Mouse (Mus musculus) gastrocnemius, postnatal 36 days (tissue): ENCODE measurements around the gene Nos3. TPM values are rescaled to one million over a fixed set of nuclear protein-coding genes. Genes with fewer than 3 reads are reported as not detected.
A peak's percentile ranks its signal among the peaks of the same experiment; 100 is the strongest.

Experiments used
- DNase-seq, 2 experiments: peaks; one replicate each; pipeline ENCODE4 v3.0.0; 2022
- intact Hi-C: fragments of 180-260 bp; cut with DNase I; formaldehyde crosslinking; loops from one replicate; pipeline ENCODE4 v1.15.1; 2025
- total RNA-seq, 2 experiments: library from RNA; stranded (reverse); gene quantifications; 2 replicates each; pipeline ENCODE4 v1.2.3; 2021

The Nos3 gene
- total RNA-seq, 2 experiments from 2014 or later = 4.9 to 5.4 TPM

DNA sequence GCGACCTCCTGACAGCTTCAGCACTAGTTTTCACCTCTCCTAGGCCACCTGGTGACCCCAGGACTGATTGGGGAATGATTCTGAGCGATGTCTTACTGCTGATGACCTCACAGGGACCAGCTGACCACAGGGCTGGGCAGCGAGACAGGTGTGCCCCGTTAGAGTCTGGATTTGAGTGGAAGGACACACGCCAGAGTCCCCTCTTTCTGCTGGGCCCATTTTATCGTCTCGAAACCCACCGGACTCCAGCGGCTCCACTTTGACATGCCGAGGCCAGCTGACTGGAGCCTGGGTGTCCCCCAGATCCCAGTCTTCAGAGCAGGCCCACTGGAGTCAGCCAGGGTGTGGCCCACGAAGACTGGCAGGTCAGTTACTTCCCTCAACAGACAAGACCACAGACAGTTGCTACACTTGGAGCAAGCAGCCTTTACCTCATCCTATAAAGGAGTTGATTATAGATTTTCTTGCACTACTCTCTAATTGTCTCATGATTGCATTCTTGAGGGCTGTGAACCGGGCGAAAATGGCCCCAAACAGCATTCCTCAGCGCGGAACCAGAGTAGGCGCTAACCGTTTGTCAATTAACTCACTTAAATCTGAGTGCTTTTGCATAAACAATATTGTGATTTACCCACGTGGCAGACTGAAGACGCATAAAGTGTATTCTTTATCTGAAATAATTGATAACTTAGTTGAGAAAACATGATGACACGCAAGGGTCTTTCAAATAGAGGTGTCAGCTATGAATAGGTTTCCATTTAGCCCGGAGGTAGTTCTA, 59.6 kb downstream of the Nos3 start:
- intact Hi-C loops = no loop called here
- no peak for DNase-seq

DNA sequence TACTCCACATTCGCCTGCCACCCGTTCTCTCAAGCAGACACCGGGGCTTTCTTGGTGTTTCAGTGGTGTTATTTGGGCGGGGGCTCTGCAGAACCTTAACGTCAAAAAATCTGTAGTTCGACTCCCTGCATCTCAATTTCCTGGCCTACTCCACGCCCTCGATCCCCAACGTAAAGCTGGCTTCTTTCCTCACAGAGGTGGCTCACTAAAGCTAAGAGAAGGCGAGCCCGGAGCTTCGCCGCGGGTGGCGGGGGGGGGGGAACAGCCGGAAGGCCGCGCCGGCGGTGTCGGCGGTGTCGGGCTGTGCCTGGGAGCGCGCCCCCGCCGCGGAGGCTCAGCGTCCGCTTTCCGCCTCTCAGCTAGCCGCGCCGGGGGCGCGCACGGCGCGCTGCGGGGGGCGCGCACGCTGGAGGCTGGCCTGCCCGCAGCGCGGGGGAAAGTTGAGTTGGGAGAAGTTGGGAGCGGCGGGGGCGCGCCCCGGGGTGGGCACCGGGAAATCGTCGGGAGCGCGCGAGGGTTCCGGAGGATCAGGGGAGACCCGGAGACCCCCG, 60.3 kb downstream of the Nos3 start:
- DNase-seq = peak; percentile 75 to 84
- intact Hi-C loops = no loop called here

DNA sequence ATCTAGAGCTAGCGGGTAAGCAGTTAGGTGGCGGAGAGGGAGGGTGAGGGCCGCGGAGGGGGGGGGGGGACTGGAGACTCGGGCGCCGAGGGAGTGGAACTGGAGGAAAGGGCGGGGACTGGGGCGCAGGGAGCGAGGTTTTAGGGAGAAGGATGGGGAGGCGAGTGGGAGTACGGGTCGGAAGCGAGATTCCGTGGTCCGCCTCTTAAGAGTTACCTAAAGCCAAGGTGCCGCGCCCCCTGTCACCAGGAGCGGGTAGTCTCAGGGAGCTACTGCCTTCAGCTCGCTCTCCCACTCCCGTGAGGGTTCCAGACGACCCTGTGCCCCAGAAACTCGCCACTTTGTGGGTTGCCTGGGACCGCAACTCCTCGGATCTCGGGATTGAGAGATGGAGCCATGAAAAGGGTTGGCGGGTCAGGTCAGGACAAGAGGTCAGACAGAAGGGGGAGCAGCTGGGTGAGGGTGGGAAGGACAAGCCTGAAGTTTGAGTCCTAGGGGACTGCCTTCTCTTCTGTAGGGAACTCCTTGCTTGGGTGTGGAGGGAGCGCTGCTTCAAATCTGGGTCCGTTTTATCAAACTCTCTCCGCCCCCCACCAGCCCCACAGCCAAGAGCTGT, 60.9 kb downstream of the Nos3 start:
- DNase-seq = peak; percentile 31 to 41
- intact Hi-C loops = loop anchor here (2.0 kb wide), 1 partner anchor 17 kb away; no protein-coding TSS in a partner anchor

DNA sequence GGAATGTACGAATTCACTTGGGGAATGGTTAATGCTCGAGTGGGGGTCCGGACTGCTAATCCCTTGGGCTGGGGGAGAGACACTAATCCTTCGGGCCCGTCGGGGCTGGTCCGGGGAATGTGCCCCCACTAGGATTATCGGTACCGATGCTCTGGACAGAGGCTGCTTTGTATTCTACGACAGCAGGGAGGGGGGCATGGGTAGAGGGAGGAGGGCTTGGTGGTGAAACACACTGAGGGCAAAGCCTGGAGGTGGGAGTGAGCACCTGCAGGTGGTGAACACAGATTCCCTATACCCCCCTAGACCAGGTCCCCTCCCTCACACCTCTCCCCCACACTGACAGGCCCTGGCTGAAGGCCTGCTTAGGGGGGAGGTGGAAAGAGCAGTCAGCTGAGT, 61.4 kb downstream of the Nos3 start:
- DNase-seq = no peak
- intact Hi-C loops = loop anchor here (2.0 kb wide), 1 partner anchor 17 kb away; no protein-coding TSS in a partner anchor

DNA sequence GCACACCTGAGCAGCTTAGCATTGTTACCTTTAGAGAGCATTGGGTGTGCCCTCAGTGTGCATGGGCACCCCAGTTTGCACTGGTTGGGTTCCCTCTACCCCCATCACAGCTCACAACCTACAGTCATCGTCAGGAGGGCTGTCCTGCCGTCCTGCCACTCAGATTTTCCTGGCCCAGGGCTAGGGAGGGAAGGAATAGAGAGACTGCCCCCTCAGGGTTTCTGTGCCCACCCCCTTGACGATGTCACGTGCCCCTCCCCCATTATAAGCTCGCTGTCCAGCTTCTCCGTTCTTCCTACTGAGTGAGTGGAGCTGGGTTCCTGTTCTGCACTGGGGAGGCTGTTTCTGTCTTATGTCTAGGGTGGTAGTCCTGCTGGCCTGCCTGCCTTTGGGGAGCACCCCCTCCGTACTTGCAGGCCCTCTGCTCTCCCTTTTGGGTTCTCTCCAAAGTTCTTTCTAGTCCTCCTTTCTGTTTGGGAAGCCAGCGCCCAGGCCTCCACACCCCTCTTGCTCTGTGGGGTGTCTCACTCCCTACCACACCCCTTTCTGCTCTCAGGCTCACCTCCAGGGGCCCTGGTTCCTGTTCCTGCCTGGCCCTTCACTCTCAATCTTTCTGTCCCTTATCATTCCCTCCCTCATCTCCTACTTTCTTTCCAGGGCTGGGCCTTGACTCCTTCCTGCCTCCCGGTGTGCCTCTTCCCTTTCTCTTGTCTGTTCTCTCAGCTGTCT, 62.1 kb downstream of the Nos3 start:
- intact Hi-C loops = loop anchor here (2.0 kb wide), 1 partner anchor 16 kb away; no protein-coding TSS in a partner anchor
- no peak for DNase-seq

DNA sequence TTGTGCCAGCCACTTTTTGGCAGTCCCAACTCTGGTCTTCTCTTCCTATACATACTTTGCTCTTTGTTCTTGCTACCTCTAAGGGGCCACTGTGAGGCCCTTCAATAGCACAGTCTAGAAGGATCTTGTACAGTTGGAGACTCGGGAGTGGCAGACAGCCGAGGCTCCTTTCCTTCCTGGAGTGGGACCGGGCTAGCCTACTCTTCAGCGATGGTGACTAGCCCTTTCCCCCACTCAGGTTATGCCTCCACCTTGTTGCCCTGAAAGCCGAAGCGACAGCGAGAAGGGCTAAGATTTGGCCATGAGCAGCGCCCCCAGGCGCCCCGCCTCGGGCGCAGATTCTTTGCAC, 62.6 kb downstream of the Nos3 start:
- DNase-seq = no peak
- intact Hi-C loops = loop anchor here (2.0 kb wide), 1 partner anchor 16 kb away; no protein-coding TSS in a partner anchor

DNA sequence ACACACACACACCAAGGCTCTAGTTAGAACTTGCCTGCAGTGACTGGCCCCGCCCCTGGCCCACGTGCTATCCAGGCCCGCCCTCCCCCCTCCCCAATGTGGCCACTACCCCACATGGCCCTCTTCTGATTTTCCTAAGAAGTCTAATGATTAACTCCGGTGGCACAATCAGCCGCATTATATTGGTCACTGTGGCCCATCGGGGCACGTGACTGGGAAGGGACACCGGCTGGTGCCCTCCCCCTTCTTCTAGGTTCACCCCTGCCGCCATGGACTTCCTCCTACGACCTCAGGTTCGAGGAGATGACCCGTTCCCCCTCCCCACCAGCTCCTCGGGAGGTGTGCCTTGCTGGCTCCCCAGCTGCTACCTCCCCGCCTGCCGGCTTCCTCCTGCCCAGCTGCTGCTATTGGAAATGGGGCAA, 63.4 kb downstream of the Nos3 start:
- intact Hi-C loops = loop anchor here (2.0 kb wide), 1 partner anchor 15 kb away; no protein-coding TSS in a partner anchor
- DNase-seq = no peak

DNA sequence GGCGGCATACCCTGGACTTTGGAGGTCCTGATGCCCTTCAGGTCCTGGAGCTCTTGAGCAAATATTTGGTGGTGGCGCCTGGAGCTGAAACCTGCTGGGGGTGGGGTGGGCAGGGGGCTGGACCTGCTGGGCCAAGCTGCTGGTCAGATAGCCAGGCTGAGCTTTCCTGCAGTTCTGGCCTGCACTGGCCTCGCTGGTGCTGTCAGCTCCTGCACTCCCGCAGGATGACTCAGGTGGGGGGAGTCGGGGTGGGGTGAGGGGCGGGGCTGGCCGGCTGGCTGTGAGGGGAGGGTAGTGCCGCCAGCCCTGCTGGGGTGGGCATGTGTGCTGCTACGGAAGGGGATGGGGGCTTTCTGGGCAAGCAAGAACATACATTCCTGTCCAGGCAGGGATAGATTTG, 64.0 kb downstream of the Nos3 start:
- intact Hi-C loops = no loop called here

DNA sequence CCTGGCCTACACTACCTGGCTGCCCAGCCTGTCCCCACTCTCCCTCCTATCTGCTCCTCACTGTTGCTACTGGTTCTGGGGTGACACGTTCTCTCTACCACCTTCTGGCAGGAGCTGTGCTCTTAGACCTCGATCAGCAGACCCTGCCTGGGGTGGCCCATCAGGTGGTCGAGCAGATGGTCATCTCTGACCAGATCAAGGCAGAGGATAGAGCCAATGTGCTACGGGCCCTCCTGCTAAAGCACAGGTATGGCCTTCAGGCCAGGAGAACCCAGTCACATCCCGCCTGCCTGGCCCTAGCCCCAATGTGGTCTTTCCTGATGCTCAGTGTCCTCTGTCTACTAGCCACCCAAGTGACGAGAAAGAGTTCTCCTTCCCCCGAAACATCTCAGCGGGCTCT, 69.4 kb downstream of the Nos3 start:
- DNase-seq = no peak
- intact Hi-C loops = no loop called here

More for the DNA sequence above, 64.0 kb downstream of the Nos3 start:
- no peak for DNase-seq

Other genes starting within 250 kb of the Nos3 start
- 1 to 10 TPM; 4.2 to 5.7 TPM for gene Nupl2, start 199.8 kb upstream of the Nos3 start, total RNA-seq
- gene Kcnh2, start 13.2 kb upstream of the Nos3 start, total RNA-seq = 1 to 10 TPM; 2.2 to 2.6 TPM
- not detected for gene Atg9b, start 27.3 kb downstream of the Nos3 start, total RNA-seq
- 10 to 100 TPM; 37.6 to 38.0 TPM for gene Abcb8, start 28.9 kb downstream of the Nos3 start, total RNA-seq
- gene Asic3, start 48.6 kb downstream of the Nos3 start, total RNA-seq = under 1 TPM in 1 of 2 experiments, not detected in 1; 0.25 TPM
- 10 to 100 TPM; 11.3 to 12.0 TPM for gene Cdk5, start 58.7 kb downstream of the Nos3 start, total RNA-seq
- gene Slc4a2, start 59.0 kb downstream of the Nos3 start, total RNA-seq = 10 to 100 TPM; 14.7 to 15.5 TPM
- 100 to 1,000 TPM; 179 to 183 TPM for gene Fastk, start 80.5 kb downstream of the Nos3 start, total RNA-seq
- gene Tmub1, start 83.0 kb downstream of the Nos3 start, total RNA-seq = 10 to 100 TPM; 14.9 to 15.8 TPM
- gene Agap3, start 87.4 kb downstream of the Nos3 start, total RNA-seq = 10 to 100 TPM; 59.6 to 63.2 TPM
- not detected for gene Gbx1, start 162.4 kb downstream of the Nos3 start, total RNA-seq
- 10 to 100 TPM; 72.9 to 76.9 TPM for gene Asb10, start 176.2 kb downstream of the Nos3 start, total RNA-seq
- gene 4931409K22Rik, start 192.0 kb downstream of the Nos3 start, total RNA-seq = not detected
- gene Abcf2, start 212.7 kb downstream of the Nos3 start, total RNA-seq = 100 to 1,000 TPM in 1 of 2 experiments, 10 to 100 TPM in 1; 94.7 to 104 TPM
- 10 to 100 TPM in 1 of 2 experiments, 1 to 10 TPM in 1; 7.2 to 10.8 TPM for gene Chpf2, start 221.9 kb downstream of the Nos3 start, total RNA-seq